Mouse (Mus musculus): ENCODE measurements around the gene Dbr1. TPM values are rescaled to one million over a fixed set of nuclear protein-coding genes. Genes with fewer than 3 reads are reported as not detected.

Gene Dbr1
- 23.4 and 27.8 TPM in 2 replicates for polyA plus RNA-seq (2015; fragmentation: Nextera tagmentation; extraction: Ambion mirVana)

DNA sequence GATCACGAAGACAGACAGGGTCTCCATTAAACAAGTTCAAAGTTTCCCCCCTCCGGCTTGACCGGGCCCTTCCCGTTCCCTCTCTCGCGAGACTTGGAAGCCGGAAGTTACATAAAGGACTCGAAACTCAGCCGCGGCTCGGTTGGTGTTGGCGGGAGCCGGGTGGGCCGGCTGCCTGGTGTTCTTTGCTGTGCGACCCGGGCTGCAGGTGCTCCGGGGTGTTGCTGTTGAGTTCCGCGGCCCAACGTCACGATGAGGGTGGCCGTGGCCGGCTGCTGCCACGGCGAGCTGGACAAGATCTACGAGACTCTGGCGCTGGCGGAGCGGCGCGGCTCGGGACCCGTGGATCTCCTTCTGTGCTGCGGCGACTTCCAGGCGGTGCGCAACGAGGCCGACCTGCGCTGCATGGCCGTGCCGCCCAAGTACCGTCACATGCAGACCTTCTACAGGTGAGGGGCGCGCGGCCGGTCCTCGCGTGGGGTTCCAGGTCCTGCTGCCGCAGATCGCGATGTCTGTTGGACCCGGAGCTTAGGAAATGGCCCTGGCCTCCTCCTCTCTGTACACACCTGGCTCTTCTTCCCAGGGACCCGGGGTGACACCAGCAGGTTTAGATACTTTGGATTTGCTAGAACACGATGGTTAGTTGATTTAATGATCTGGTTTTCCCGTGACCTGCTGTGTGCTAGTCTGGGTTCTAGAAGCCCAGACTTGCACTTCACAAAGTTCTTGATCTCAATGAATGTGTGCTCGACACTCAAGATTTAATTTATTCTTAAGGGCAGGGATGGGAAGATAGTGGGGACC lies at the start of gene Dbr1:
TSS of gene Dbr1 (plus strand) at position 123 of the 804 bp plus-strand sequence.
- no peaks in the 10 kb centered on the region for H3K27me3 ChIP-seq (replicated peaks; ENCODE audit: control insufficient read depth, insufficient read depth, low read length)
- peak within 1 kb of the TSS; percentile 77 for H3K27ac ChIP-seq (ENCODE audit: low read length)
- under 1% methylated on average over 57 of the region's 57 CpGs for WGBS
- peak within 1 kb of the TSS; percentile 97 for H3K9ac ChIP-seq (ENCODE audit: low read depth, low read length)
- H3K4me3 ChIP-seq (ENCODE audit: low read length), result peak within 1 kb of the TSS; percentile 90
- peaks cover 5% of the 10 kb centered on the region; the same call in 1 of the 2 replicates for H3K4me1 ChIP-seq (ENCODE audit: control insufficient read depth, insufficient read depth, low read length)
- peak; percentile 97 for ATAC-seq
- H3K9me3 ChIP-seq (ENCODE audit: control insufficient read depth, low read length), result no peaks in the 10 kb centered on the region
- peak within 1 kb of the TSS; percentile 48 for H3K4me2 ChIP-seq (ENCODE audit: low read depth, low read length)
- H3K36me3 ChIP-seq (ENCODE audit: control insufficient read depth, insufficient read depth, low read length), result no peaks in the 10 kb centered on the region

DNA sequence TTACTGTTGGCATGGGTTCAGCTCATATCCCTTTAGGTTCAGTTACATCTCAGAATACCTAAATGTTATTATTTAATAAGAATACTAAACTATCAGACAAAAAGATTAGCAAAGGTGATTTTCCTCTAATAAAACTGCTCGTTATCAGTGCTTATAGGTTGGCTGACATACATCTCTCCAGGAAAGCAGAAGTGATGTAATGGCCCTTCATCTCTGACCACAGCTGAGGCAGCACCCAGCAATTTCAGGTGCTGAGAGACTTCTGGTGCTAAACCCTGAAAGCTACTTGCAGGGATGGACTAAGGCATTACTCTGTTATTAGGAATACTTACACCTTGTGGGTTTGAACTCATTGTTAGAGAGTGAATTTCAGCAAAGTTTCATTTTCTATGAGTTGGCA lies 43.7 kb upstream of the Dbr1 start:
- Histone ChIP-seq H3K27me3 (replicated peaks; ENCODE audit: control insufficient read depth, insufficient read depth, low read length) (no peaks in the 10 kb centered on the region), H3K4me3 (ENCODE audit: low read length) (no peak overlapping the region), H3K27ac (ENCODE audit: low read length) (no peak overlapping the region), H3K9ac (ENCODE audit: low read depth, low read length) (no peak overlapping the region), H3K4me1 (ENCODE audit: control insufficient read depth, insufficient read depth, low read length) (no peaks in the 10 kb centered on the region), H3K4me2 (ENCODE audit: low read depth, low read length) (no peak overlapping the region), H3K36me3 (ENCODE audit: control insufficient read depth, insufficient read depth, low read length) (0 out of 2 replicates have a peak, but pooled peaks cover 5% of the 10 kb centered on the region), H3K9me3 (ENCODE audit: control insufficient read depth, low read length) (no peaks in the 10 kb centered on the region)
- 85% methylated on average over 1 of the region's 1 CpGs for WGBS
- no peak for ATAC-seq

DNA sequence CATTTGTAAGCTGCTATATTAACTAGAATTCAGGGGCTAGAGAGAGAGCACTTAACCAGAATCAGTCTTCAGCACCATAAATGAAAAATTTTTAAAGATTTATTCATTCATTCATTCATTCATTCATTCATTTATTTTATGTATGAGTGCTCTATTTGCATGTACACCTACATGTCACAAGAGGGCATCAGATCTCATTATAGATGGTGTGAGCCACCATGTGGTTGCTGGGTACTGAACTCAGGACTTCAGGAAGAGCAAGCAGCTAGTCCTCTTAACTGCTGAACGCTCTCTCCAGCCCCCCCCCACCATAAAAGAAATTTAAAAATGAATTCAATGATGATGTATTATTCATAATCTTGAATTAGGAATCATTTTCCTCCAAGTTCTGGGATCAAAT lies 29.3 kb upstream of the Dbr1 start:
- ATAC-seq, result no peak
- no peak overlapping the region for H3K4me2 ChIP-seq (ENCODE audit: low read depth, low read length)
- H3K27ac ChIP-seq (ENCODE audit: low read length), result no peak overlapping the region
- 92% methylated on average over 1 of the region's 1 CpGs for WGBS
- H3K36me3 ChIP-seq (ENCODE audit: control insufficient read depth, insufficient read depth, low read length), result no peaks in the 10 kb centered on the region
- H3K4me1 ChIP-seq (ENCODE audit: control insufficient read depth, insufficient read depth, low read length), result no peaks in the 10 kb centered on the region
- no peaks in the 10 kb centered on the region for H3K27me3 ChIP-seq (replicated peaks; ENCODE audit: control insufficient read depth, insufficient read depth, low read length)
- H3K9ac ChIP-seq (ENCODE audit: low read depth, low read length), result no peak overlapping the region
- no peaks in the 10 kb centered on the region for H3K9me3 ChIP-seq (ENCODE audit: control insufficient read depth, low read length)
- H3K4me3 ChIP-seq (ENCODE audit: low read length), result no peak overlapping the region

DNA sequence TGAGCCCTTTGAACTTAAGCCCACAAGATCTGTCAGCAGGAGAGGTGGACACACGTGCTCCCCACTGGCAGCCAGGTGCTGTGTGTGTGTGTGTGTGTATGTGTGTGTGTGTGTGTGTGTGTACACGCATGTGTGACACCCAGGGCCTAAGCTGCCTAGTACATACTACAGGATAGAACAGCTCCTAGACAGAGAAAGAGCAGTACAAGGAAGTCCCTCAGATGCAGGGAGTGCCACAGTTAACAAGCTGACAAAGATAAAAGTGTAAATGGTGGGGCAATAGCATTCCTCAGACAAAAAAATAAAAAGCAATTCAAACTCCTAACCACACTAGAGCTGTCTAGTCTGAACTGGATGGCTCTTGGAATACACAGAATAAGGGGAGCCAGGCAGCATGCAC lies 23.5 kb upstream of the Dbr1 start:
- peaks cover 5% of the 10 kb centered on the region; the same call in 1 of the 2 replicates for H3K4me1 ChIP-seq (ENCODE audit: control insufficient read depth, insufficient read depth, low read length)
- no peak overlapping the region for H3K4me2 ChIP-seq (ENCODE audit: low read depth, low read length)
- H3K27ac ChIP-seq (ENCODE audit: low read length), result no peak overlapping the region
- no peak overlapping the region for H3K9ac ChIP-seq (ENCODE audit: low read depth, low read length)
- WGBS, result 65% methylated on average over 2 of the region's 2 CpGs
- H3K4me3 ChIP-seq (ENCODE audit: low read length), result no peak overlapping the region
- no peaks in the 10 kb centered on the region for H3K36me3 ChIP-seq (ENCODE audit: control insufficient read depth, insufficient read depth, low read length)
- ATAC-seq, result peak; percentile 95
- H3K27me3 ChIP-seq (replicated peaks; ENCODE audit: control insufficient read depth, insufficient read depth, low read length), result no peaks in the 10 kb centered on the region
- no peaks in the 10 kb centered on the region for H3K9me3 ChIP-seq (ENCODE audit: control insufficient read depth, low read length)

DNA sequence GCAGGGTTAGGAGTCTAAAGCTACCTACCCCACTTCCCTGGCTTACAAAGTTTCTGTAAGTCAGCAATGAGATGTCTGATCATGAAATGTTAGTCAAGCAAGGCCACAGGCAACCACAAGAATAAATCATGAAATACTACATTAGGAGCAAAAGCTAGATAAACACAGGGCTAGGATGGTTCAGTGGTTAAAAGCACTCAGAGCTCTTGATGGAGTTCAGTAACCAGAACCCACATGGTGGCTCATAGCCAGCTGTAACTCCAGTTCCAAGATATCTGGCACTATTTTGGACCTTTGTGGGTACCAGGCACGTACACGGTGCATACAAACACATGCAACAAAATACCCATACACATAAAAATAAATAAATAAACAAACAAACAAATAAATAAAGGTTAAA lies 22.6 kb upstream of the Dbr1 start:
- Histone ChIP-seq H3K9ac (ENCODE audit: low read depth, low read length) (no peak overlapping the region), H3K27ac (ENCODE audit: low read length) (no peak overlapping the region), H3K4me3 (ENCODE audit: low read length) (no peak overlapping the region), H3K9me3 (ENCODE audit: control insufficient read depth, low read length) (no peaks in the 10 kb centered on the region), H3K27me3 (replicated peaks; ENCODE audit: control insufficient read depth, insufficient read depth, low read length) (no peaks in the 10 kb centered on the region), H3K36me3 (ENCODE audit: control insufficient read depth, insufficient read depth, low read length) (no peaks in the 10 kb centered on the region), H3K4me2 (ENCODE audit: low read depth, low read length) (no peak overlapping the region), H3K4me1 (ENCODE audit: control insufficient read depth, insufficient read depth, low read length) (peaks cover 5% of the 10 kb centered on the region; the same call in 1 of the 2 replicates)
- 90% methylated on average over 2 of the region's 2 CpGs for WGBS
- no peak for ATAC-seq

DNA sequence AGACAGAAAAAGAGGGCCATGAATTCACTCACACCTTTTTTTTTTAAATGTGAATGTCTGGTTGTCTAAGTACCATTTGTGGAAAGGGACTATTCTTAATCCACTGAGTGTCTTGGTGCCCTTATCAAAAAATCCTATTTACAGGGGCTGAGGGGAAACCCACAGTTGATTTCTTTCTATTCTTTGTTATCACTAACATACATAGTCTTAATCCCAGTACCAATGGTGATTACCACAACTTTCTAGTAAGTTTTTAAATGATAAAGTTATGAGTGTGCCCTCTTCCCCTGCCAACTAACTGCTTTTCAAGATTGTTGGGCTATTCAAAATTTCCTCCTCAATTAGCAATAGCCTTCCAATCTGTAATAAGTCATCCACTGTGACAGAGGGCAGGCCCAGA lies 21.5 kb upstream of the Dbr1 start:
- H3K9me3 ChIP-seq (ENCODE audit: control insufficient read depth, low read length), result no peaks in the 10 kb centered on the region
- H3K4me3 ChIP-seq (ENCODE audit: low read length), result no peak overlapping the region
- no peak overlapping the region for H3K27ac ChIP-seq (ENCODE audit: low read length)
- no peaks in the 10 kb centered on the region for H3K36me3 ChIP-seq (ENCODE audit: control insufficient read depth, insufficient read depth, low read length)
- no peak for ATAC-seq
- peaks cover 5% of the 10 kb centered on the region; the same call in 1 of the 2 replicates for H3K4me1 ChIP-seq (ENCODE audit: control insufficient read depth, insufficient read depth, low read length)
- H3K4me2 ChIP-seq (ENCODE audit: low read depth, low read length), result no peak overlapping the region
- H3K9ac ChIP-seq (ENCODE audit: low read depth, low read length), result no peak overlapping the region
- no peaks in the 10 kb centered on the region for H3K27me3 ChIP-seq (replicated peaks; ENCODE audit: control insufficient read depth, insufficient read depth, low read length)

DNA sequence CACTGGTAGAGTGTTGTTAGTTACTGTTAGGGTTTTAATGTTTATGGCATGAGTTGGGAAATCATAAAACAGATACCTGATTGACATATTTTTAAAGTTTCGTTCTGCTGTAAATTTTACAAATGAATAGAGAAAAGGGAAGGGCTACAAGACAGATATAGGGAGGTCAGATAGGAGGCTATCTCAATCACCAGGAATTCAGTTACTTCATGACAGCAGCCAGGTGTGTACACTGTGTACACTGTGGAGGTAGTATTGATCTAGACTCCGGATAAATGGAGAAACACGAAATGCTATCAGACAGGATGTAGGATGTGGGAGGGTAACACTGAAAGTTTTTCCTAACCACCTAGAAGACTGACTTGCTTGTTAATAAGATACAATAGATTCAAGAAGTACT lies 20.3 kb upstream of the Dbr1 start:
- Histone ChIP-seq H3K27ac (ENCODE audit: low read length) (no peak overlapping the region), H3K4me2 (ENCODE audit: low read depth, low read length) (no peak overlapping the region), H3K36me3 (ENCODE audit: control insufficient read depth, insufficient read depth, low read length) (no peaks in the 10 kb centered on the region), H3K4me3 (ENCODE audit: low read length) (no peak overlapping the region), H3K9ac (ENCODE audit: low read depth, low read length) (no peak overlapping the region), H3K9me3 (ENCODE audit: control insufficient read depth, low read length) (no peaks in the 10 kb centered on the region), H3K27me3 (replicated peaks; ENCODE audit: control insufficient read depth, insufficient read depth, low read length) (no peaks in the 10 kb centered on the region), H3K4me1 (ENCODE audit: control insufficient read depth, insufficient read depth, low read length) (peaks cover 5% of the 10 kb centered on the region; the same call in 1 of the 2 replicates)
- ATAC-seq, result no peak
- WGBS, result 74% methylated on average over 3 of the region's 3 CpGs

DNA sequence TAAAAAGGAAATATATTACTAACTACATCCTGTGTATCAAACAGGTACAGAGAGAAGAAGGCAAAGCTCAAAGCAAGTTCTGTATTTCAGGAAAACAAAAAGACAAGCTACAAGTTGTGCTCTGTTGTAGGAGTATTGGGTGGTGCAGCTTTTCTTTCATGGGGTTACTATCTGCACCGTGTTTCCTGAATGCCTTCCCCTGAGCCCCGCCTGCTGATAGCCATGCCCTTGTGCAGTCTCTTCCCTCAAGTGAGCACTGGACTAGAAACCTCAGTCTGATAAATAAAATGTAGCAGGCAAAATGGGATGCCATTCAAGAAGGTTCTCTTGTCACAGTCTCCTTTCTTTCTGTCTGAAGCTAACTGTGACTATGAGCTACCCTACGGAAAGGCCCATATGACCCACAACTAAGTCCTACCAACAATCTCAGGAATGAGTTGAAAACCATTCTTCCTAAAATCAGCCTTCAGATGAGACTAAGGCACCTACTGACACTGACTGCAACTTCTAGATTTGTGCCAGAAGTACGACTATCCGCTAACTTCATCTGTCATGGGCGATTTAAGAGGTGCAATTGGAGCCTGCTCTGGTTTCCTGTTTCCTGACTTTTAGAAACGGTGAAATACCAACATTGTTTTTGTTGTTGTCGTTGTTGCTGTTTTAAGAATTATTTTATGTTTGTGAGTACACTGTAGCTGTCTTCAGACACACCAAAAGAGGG lies 17.9 kb upstream of the Dbr1 start:
- Histone ChIP-seq H3K4me2 (ENCODE audit: low read depth, low read length) (no peak overlapping the region), H3K36me3 (ENCODE audit: control insufficient read depth, insufficient read depth, low read length) (no peaks in the 10 kb centered on the region), H3K9me3 (ENCODE audit: control insufficient read depth, low read length) (no peaks in the 10 kb centered on the region), H3K27ac (ENCODE audit: low read length) (no peak overlapping the region), H3K4me1 (ENCODE audit: control insufficient read depth, insufficient read depth, low read length) (peaks cover 3% of the 10 kb centered on the region; the same call in 1 of the 2 replicates), H3K4me3 (ENCODE audit: low read length) (no peak overlapping the region), H3K27me3 (replicated peaks; ENCODE audit: control insufficient read depth, insufficient read depth, low read length) (no peaks in the 10 kb centered on the region), H3K9ac (ENCODE audit: low read depth, low read length) (no peak overlapping the region)
- ATAC-seq, result no peak
- 77% methylated on average over 8 of the region's 8 CpGs for WGBS

DNA sequence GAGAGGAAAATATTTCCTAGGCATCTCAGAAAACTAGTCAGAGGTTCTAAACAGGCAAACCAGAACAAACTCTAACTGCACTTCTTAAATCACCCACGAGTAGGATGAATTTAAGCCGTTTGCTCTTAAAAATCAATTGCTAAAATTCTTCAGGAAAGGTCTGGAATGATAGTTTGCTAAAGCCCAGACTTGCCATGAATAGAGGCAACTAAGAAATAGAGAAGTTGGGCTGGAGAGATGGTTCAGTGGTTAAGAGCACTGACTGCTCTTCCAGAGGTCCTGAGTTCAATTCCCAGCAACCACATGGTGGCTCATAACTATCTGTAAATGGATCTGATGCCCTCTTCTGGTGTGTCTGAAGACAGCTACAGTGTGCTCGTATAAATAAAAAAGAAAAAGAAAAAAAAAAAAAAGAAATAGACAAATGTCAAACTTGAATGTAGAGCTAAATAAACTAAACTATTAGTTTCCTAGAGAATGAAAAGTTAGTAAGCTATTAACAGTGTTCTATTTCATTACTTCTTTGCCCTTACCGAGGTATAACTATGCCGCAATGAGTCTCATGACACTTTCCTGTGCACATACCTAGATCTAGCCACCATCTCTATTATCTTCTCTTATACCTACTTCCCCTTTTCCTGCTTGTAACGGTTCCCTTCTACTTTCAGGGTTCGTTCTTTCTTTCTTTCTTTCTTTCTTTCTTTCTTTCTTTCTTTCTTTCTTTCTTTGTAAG lies 16.6 kb upstream of the Dbr1 start:
- Histone ChIP-seq H3K9ac (ENCODE audit: low read depth, low read length) (no peak overlapping the region), H3K4me1 (ENCODE audit: control insufficient read depth, insufficient read depth, low read length) (no peaks in the 10 kb centered on the region), H3K9me3 (ENCODE audit: control insufficient read depth, low read length) (no peaks in the 10 kb centered on the region), H3K4me3 (ENCODE audit: low read length) (no peak overlapping the region), H3K27me3 (replicated peaks; ENCODE audit: control insufficient read depth, insufficient read depth, low read length) (no peaks in the 10 kb centered on the region), H3K27ac (ENCODE audit: low read length) (no peak overlapping the region), H3K36me3 (ENCODE audit: control insufficient read depth, insufficient read depth, low read length) (no peaks in the 10 kb centered on the region), H3K4me2 (ENCODE audit: low read depth, low read length) (no peak overlapping the region)
- WGBS, result 85% methylated on average over 7 of the region's 7 CpGs
- ATAC-seq, result no peak

All from intestine, embryonic 16.5 days (tissue).